Mouse (Mus musculus): ENCODE results near the gene Pdss2.

DNA sequence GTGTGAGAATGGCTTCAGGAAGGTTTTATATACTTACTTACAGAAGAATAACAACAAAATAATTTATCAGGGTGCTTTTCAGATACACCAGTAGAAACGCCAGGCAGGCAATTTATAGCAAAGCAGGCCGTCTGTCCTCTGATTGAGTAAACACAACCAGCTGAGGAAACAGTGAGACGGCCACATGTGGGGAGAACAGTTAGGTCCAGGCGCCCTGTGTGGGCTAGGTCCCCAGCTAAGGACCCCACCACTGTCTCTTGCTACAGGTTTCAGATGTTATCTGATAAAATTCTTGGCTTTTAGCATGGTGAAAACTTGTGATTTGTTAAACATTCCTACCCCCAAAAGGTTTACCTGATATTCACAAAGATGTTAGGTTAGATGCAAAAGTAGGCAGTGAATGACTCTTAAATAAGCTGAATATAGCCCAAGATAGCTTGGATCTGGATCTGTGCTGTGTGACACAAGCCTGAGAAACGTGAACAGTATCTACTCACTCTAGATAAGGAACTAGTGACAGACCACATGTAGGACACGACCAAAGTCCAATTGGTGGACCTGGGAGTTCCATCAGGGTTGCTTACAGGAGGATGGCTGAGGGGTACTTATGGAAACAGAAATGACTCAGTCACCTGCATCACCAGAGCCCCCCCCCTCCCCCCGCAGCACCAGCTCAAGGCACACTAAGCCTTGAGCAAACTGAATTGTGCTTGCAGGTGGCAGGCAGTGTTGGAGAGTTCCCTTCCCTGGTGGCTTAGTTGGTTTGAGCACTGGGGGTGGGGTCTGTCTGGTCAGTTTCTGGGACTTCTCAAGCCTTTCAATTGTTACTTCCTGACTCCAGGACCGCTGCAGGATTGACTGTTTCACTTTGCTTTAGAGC, 56.2 kb downstream of the Pdss2 start:
- TF ChIP-seq CTCF (IDR thresholded peaks at IDR 0.05; ENCODE audit: low read depth, low read length) (no peak), POLR2A (IDR thresholded peaks at IDR 0.05; ENCODE audit: extremely low read depth, insufficient read depth, low read length) (no peak)

Measured in liver, adult 2 months (tissue).